Mouse (Mus musculus): ENCODE measurements around the gene Cped1. TPM values are rescaled to one million over a fixed set of nuclear protein-coding genes. Genes with fewer than 3 reads are reported as not detected.

Gene Cped1
- polyA plus RNA-seq, 1 experiment from 2014 or later: 25.0 TPM

DNA sequence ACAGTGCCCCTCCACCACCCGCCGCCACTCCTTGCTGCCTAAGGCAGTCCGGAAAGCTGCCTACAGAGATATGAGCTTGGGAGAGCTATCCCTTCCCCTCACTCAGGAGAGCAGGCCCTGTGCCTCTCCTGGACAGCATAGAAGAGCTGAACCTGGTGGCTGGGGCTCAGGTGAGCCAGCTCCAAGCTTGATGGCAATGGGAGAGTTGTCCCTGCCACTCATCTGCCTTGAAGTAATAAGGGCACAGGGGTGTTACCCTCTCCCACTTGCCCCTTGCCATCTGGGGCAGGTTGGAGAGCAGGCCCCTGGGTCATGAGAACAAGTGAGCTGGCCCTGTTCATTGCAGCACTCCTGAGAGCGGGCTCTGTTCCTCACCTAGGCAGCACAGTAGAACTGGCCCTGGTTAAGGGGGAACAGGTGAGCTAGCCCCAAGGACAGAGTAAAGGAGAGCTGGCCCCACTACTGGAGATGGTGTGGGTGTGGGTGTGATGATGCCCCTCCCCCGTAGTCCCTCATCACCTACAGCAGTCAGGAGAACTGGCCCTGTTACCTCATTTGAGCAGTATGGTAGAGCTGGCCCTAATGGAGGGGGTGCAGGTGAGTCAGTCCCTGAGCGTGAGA lies 28.7 kb downstream of the Cped1 start:
- Histone ChIP-seq H3K27ac (no peak overlapping the region), H3K4me2 (no peak overlapping the region), H3K36me3 (no peaks in the 10 kb centered on the region), H3K4me1 (peaks cover 23% of the 10 kb centered on the region), H3K9me3 (no peaks in the 10 kb centered on the region), H3K9ac (no peak overlapping the region), H3K27me3 (no peaks in the 10 kb centered on the region), H3K4me3 (no peak overlapping the region)
- 88% methylated on average over 6 of the region's 6 CpGs for WGBS
- 0 out of 2 replicates have a peak, but pooled peaks have one; percentile 2 for ATAC-seq (ENCODE audit: borderline replicate concordance, extremely low read depth, low FRiP score, low TSS enrichment)

DNA sequence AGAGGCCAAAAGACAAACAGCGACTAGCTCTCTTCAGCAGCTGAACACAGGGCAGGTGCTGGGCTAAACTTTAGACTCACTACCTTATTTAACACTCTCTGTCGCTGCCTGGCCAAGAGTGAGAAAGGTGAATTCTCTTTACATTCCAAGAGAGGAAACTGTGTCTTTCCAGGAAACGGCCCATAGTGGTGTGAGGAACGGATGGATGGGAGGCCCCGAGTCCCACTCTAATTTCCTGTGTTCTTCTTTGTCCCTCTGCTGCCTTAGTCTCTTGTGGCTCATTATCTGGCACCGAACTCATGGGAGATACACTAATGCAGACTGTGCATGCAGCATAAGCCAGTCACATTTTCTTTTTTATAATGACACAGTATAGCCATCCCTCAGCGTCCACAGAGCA lies 31.9 kb downstream of the Cped1 start:
- H3K4me2 ChIP-seq: no peak overlapping the region
- no peaks in the 10 kb centered on the region for H3K27me3 ChIP-seq
- H3K9ac ChIP-seq: no peak overlapping the region
- H3K27ac ChIP-seq: no peak overlapping the region
- peaks cover 23% of the 10 kb centered on the region for H3K4me1 ChIP-seq
- WGBS: 60% methylated on average over 7 of the region's 7 CpGs
- no peak overlapping the region for H3K4me3 ChIP-seq
- H3K9me3 ChIP-seq: no peaks in the 10 kb centered on the region
- no peak for ATAC-seq (ENCODE audit: borderline replicate concordance, extremely low read depth, low FRiP score, low TSS enrichment)
- H3K36me3 ChIP-seq: no peaks in the 10 kb centered on the region

DNA sequence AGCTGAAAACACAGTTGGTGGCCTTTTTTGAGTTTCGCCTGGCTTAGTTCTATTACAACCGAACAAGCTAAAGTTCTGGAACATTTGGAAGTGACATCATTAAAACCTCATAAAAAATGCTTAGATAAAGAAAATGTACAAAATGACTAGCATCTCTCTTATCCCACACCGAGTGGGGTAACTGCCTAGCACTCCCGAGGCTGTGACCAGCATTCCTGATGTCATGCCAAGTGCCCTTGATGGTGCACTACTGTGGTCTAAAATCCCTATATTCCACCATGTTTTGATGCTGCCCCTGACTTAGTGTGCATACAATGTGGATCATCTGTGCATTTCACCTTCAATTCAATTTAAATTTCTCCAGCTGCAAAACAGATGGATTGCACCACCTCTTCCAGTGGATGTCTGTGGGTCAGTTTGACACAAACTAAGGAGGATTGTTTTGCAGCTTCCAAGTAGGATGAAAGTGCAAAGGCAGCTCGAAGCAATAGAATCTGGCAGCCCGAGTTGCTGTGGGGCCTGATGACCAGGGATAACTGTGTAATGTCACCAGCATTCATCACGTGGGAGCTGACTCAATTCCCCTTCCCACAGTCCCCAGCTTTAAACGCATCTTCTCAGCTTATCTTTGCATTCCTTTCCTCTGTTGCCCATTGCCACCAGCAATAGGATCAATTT lies 33.2 kb downstream of the Cped1 start:
- Histone ChIP-seq H3K27me3 (no peaks in the 10 kb centered on the region), H3K4me1 (peaks cover 23% of the 10 kb centered on the region), H3K27ac (no peak overlapping the region), H3K36me3 (no peaks in the 10 kb centered on the region), H3K4me2 (no peak overlapping the region), H3K4me3 (no peak overlapping the region), H3K9me3 (no peaks in the 10 kb centered on the region), H3K9ac (no peak overlapping the region)
- 42% methylated on average over 8 of the region's 8 CpGs for WGBS
- no peak; the same call in 1 of the 2 replicates for ATAC-seq (ENCODE audit: borderline replicate concordance, extremely low read depth, low FRiP score, low TSS enrichment)

DNA sequence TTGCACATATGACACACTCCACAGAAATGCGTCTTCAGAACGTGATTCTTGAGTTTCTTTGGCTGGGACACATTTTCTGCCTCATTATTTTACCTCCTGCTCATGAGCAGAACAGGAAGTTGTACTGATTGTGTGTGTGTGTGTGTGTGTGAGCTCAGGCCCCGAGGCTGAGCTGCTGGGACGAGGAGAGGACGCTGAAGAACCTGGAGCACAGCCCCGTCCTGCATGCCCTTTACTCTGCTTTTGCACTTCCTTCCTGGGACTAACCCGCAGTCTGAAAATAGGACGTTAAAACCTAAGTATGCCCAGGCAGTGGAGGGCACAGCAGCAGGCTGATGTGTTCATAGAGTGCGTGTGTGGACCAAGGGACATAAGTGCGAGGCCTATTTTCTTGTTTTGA lies 33.9 kb downstream of the Cped1 start:
- H3K4me1 ChIP-seq: peaks cover 29% of the 10 kb centered on the region
- no peaks in the 10 kb centered on the region for H3K9me3 ChIP-seq
- H3K4me3 ChIP-seq: no peak overlapping the region
- no peak overlapping the region for H3K9ac ChIP-seq
- H3K27me3 ChIP-seq: no peaks in the 10 kb centered on the region
- H3K27ac ChIP-seq: no peak overlapping the region
- ATAC-seq (ENCODE audit: borderline replicate concordance, extremely low read depth, low FRiP score, low TSS enrichment): no peak; the same call in 1 of the 2 replicates
- 42% methylated on average over 10 of the region's 10 CpGs for WGBS
- H3K4me2 ChIP-seq: no peak overlapping the region
- no peaks in the 10 kb centered on the region for H3K36me3 ChIP-seq

DNA sequence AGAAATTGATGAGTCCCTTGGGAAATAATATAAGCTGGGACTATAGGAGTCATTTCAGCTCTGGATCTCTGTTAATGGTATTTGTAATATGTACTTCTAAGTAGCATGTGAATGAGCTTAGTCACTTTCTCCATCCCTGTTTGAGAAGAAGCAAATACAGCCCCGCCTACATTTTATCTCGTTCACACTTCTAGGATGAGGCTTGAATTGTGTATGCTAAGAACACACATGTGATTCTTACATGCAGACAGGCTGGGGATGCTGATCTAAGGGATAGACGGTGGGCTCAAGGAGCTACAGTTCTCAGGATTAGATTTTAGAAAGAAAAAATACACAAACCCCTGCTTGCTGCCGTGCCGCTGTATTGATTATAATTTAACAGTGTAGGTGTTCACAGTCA lies 35.0 kb downstream of the Cped1 start:
- Histone ChIP-seq H3K4me3 (no peak overlapping the region), H3K9ac (no peak overlapping the region), H3K4me2 (no peak overlapping the region), H3K4me1 (peaks cover 38% of the 10 kb centered on the region), H3K27ac (no peak overlapping the region), H3K36me3 (no peaks in the 10 kb centered on the region), H3K9me3 (no peaks in the 10 kb centered on the region), H3K27me3 (no peaks in the 10 kb centered on the region)
- ATAC-seq (ENCODE audit: borderline replicate concordance, extremely low read depth, low FRiP score, low TSS enrichment): no peak
- 67% methylated on average over 5 of the region's 5 CpGs for WGBS

DNA sequence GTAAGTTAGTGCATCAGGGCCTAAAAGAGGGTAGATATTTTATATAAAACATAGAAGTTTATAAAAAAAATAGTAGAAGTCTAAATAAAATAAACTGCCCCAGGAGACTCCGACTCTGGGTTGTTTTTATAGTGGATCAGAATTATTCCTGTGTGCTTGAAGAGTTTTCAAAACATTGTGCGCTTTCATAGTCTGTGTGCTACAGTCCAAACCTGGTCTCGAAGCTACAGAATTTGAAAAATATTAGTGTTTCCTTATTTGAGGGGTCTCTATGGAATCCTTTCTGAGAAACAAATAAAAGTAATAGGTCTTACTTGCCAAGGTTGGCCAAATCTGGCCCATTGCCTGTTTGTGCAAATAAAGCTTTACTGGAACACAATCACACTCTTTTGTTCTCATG lies 35.6 kb downstream of the Cped1 start:
- WGBS: 82% methylated on average over 3 of the region's 3 CpGs

GRCm38 (mm10) chr6:22024168-22024567 lies 38.5 kb downstream of the Cped1 start:
- no peak overlapping the region for H3K27ac ChIP-seq
- no peaks in the 10 kb centered on the region for H3K27me3 ChIP-seq
- no peak for ATAC-seq (ENCODE audit: borderline replicate concordance, extremely low read depth, low FRiP score, low TSS enrichment)
- H3K4me2 ChIP-seq: no peak overlapping the region
- H3K9ac ChIP-seq: no peak overlapping the region
- 65% methylated on average over 2 of the region's 2 CpGs for WGBS
- peaks cover 31% of the 10 kb centered on the region for H3K4me1 ChIP-seq
- no peaks in the 10 kb centered on the region for H3K9me3 ChIP-seq
- no peak overlapping the region for H3K4me3 ChIP-seq
- H3K36me3 ChIP-seq: no peaks in the 10 kb centered on the region

More for the DNA sequence above, 35.6 kb downstream of the Cped1 start:
- Histone ChIP-seq H3K9ac (no peak overlapping the region), H3K27me3 (no peaks in the 10 kb centered on the region), H3K4me3 (no peak overlapping the region), H3K27ac (no peak overlapping the region), H3K4me1 (peaks cover 45% of the 10 kb centered on the region), H3K9me3 (no peaks in the 10 kb centered on the region), H3K36me3 (no peaks in the 10 kb centered on the region), H3K4me2 (no peak overlapping the region)
- ATAC-seq (ENCODE audit: borderline replicate concordance, extremely low read depth, low FRiP score, low TSS enrichment): no peak

GRCm38 (mm10) chr6:22025584-22026357 lies 40.1 kb downstream of the Cped1 start:
- H3K9ac ChIP-seq: no peak overlapping the region
- peak; percentile 57; the same call in 1 of the 2 replicates for ATAC-seq (ENCODE audit: borderline replicate concordance, extremely low read depth, low FRiP score, low TSS enrichment)

GRCm38 (mm10) chr6:22026358-22026673 lies 40.6 kb downstream of the Cped1 start:
- peak overlapping the region; percentile 42; the same call in 1 of the 2 replicates for H3K27ac ChIP-seq
- 21% methylated on average over 4 of the region's 4 CpGs for WGBS

More at GRCm38 (mm10) chr6:22025584-22026357, 40.1 kb downstream of the Cped1 start:
- Histone ChIP-seq H3K4me3 (peak overlapping the region; percentile 16; the same call in 1 of the 2 replicates), H3K9me3 (no peaks in the 10 kb centered on the region), H3K4me1 (peaks cover 23% of the 10 kb centered on the region), H3K36me3 (no peaks in the 10 kb centered on the region), H3K27ac (peak overlapping the region; percentile 42), H3K4me2 (peak overlapping the region; percentile 43), H3K27me3 (no peaks in the 10 kb centered on the region)
- 19% methylated on average over 17 of the region's 17 CpGs for WGBS

GRCm38 (mm10) chr6:22026761-22027594 lies 41.3 kb downstream of the Cped1 start:
- Histone ChIP-seq H3K9ac (no peak overlapping the region), H3K4me3 (no peak overlapping the region), H3K4me1 (peaks cover 23% of the 10 kb centered on the region), H3K27me3 (no peaks in the 10 kb centered on the region), H3K4me2 (no peak overlapping the region), H3K27ac (no peak overlapping the region), H3K36me3 (no peaks in the 10 kb centered on the region), H3K9me3 (no peaks in the 10 kb centered on the region)
- WGBS: 66% methylated on average over 9 of the region's 9 CpGs
- ATAC-seq (ENCODE audit: borderline replicate concordance, extremely low read depth, low FRiP score, low TSS enrichment): no peak

More at GRCm38 (mm10) chr6:22026358-22026673, 40.6 kb downstream of the Cped1 start:
- no peaks in the 10 kb centered on the region for H3K36me3 ChIP-seq
- peaks cover 23% of the 10 kb centered on the region for H3K4me1 ChIP-seq
- H3K4me3 ChIP-seq: peak overlapping the region; percentile 16; the same call in 1 of the 2 replicates
- H3K9ac ChIP-seq: no peak overlapping the region
- peak overlapping the region; percentile 43 for H3K4me2 ChIP-seq
- ATAC-seq (ENCODE audit: borderline replicate concordance, extremely low read depth, low FRiP score, low TSS enrichment): no peak; the same call in 1 of the 2 replicates
- no peaks in the 10 kb centered on the region for H3K27me3 ChIP-seq
- no peaks in the 10 kb centered on the region for H3K9me3 ChIP-seq

DNA sequence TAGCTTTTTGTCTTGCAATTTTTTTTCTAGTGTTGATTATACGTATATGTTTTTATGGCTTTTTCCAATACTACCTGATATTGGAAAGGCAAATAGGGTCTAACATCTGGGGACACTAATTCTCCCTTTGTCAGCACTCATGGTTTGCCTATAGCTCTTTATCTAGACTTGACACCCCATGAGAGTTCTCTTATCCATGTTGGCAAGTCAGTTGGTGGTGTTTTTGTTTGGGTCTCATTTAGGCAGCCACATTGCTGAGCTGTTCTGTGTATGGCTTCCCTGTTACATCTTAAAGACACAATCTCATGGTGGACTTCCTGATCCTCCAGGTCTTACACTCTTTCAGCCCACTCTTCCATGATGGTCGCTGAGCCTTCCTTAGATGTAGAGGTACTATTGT lies 42.1 kb downstream of the Cped1 start:
- ATAC-seq (ENCODE audit: borderline replicate concordance, extremely low read depth, low FRiP score, low TSS enrichment): no peak
- WGBS: 93% methylated on average over 2 of the region's 2 CpGs
- H3K27ac ChIP-seq: no peak overlapping the region
- no peaks in the 10 kb centered on the region for H3K27me3 ChIP-seq
- H3K4me1 ChIP-seq: peaks cover 23% of the 10 kb centered on the region
- no peak overlapping the region for H3K4me2 ChIP-seq
- no peaks in the 10 kb centered on the region for H3K36me3 ChIP-seq
- no peaks in the 10 kb centered on the region for H3K9me3 ChIP-seq
- H3K4me3 ChIP-seq: no peak overlapping the region
- H3K9ac ChIP-seq: no peak overlapping the region
